Mouse (Mus musculus): Measurements from ENCODE around the gene Ip6k3. TPM values are rescaled to one million over a fixed set of nuclear protein-coding genes. Genes with fewer than 3 reads are reported as not detected.

The Ip6k3 gene
- polyA plus RNA-seq, 1 experiment from 2014 or later = 0.60 TPM

DNA sequence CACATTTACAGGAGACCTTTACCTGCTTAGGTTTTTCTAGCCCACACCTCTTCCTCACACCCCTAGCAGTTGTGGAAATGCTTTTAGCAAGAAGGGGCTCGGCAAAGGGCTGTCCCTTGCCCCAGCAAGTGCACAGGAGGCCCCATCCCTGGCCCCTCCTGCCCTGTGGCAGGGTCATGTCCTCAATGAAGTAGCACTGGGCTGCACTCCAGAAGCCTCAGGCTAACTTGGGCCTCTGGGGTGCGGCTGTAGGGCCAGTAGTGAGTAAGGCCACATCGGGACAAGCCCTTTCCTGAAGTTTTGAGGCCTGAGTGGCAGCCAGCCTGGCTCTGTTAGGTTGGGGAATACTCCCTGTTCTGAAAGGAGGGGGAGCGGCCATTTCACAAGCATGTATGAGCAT lies 6.7 kb downstream of the Ip6k3 start:
- WGBS = 76% methylated on average over 4 of the region's 4 CpGs
- Histone ChIP-seq H3K9me3 (ENCODE audit: control insufficient read depth, low read length) (no peaks in the 10 kb centered on the region), H3K9ac (no peak overlapping the region), H3K27me3 (ENCODE audit: control insufficient read depth, insufficient read depth, low read length) (no peaks in the 10 kb centered on the region), H3K4me3 (replicated peaks; ENCODE audit: low read length) (no peak overlapping the region), H3K36me3 (replicated peaks; ENCODE audit: control insufficient read depth, insufficient read depth) (no peaks in the 10 kb centered on the region), H3K4me2 (replicated peaks) (no peak overlapping the region), H3K4me1 (replicated peaks; ENCODE audit: control insufficient read depth, insufficient read depth, low read length) (no peaks in the 10 kb centered on the region), H3K27ac (no peak overlapping the region)
- DNase-seq (ENCODE audit: low spot score) (no peak), ATAC-seq (ENCODE audit: low FRiP score) (no peak)

DNA sequence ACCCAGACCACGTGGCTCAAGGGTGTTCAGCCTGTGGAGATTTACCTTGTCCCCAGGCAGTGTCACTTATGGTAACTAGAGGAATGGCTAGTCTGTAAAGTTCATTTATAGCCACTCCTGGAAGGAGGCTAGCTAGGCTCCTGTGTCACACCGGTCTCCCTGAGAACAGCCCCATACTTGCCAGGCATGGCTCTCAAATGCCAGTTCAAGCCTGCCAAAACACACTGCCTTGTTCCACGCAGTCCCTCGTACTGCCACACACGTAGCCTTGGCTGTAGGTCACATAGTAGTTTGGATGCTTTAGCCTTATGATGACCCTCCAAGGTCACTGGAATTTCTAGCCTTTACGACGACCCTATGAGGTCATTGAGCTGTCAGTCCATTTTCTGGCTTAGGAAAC lies 8.4 kb downstream of the Ip6k3 start:
- DNase-seq (ENCODE audit: low spot score) = no peak
- Histone ChIP-seq H3K27ac (no peak overlapping the region), H3K4me2 (replicated peaks) (no peak overlapping the region), H3K9ac (no peak overlapping the region), H3K9me3 (ENCODE audit: control insufficient read depth, low read length) (no peaks in the 10 kb centered on the region), H3K4me1 (replicated peaks; ENCODE audit: control insufficient read depth, insufficient read depth, low read length) (0 out of 2 replicates have a peak, but pooled peaks cover under 1% of the 10 kb centered on the region), H3K27me3 (ENCODE audit: control insufficient read depth, insufficient read depth, low read length) (no peaks in the 10 kb centered on the region), H3K36me3 (replicated peaks; ENCODE audit: control insufficient read depth, insufficient read depth) (no peaks in the 10 kb centered on the region), H3K4me3 (replicated peaks; ENCODE audit: low read length) (no peak overlapping the region)
- no peak for ATAC-seq (ENCODE audit: low FRiP score)
- 84% methylated on average over 7 of the region's 7 CpGs for WGBS

- ATAC-seq (ENCODE audit: low FRiP score) = no peak
- 83% methylated on average over 6 of the region's 6 CpGs for WGBS
- no peak for DNase-seq (ENCODE audit: low spot score)
- Histone ChIP-seq H3K4me1 (replicated peaks; ENCODE audit: control insufficient read depth, insufficient read depth, low read length) (peaks cover 3% of the 10 kb centered on the region; the same call in 1 of the 2 replicates), H3K4me3 (replicated peaks; ENCODE audit: low read length) (no peak overlapping the region), H3K9ac (no peak overlapping the region), H3K4me2 (replicated peaks) (no peak overlapping the region), H3K27ac (no peak overlapping the region), H3K27me3 (ENCODE audit: control insufficient read depth, insufficient read depth, low read length) (no peaks in the 10 kb centered on the region), H3K9me3 (ENCODE audit: control insufficient read depth, low read length) (no peaks in the 10 kb centered on the region), H3K36me3 (replicated peaks; ENCODE audit: control insufficient read depth, insufficient read depth) (no peaks in the 10 kb centered on the region)
These were observed 9.2 kb downstream of the Ip6k3 start for GRCm38 (mm10) chr17:27158439-27158838.

DNA sequence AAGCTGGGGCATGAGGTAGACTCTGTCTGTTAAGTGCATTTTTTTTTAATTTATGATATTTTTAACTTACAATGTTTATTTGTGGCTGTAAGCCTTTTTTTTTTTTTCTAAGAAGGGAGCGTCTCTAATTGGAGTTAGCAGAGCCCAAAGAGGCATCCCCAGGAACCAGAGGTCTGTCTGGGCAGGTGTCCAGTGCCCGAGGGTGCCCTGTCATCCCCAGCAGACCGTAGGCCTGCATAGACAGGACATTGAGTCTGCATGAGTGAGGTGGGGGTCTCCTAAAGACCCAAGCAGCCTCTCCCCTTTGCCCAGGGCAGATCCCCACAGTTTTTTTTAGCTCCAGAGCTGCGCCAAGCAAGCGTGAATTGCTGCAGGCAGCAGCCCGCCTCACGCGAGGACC lies 11.8 kb downstream of the Ip6k3 start:
- Histone ChIP-seq H3K4me2 (replicated peaks) (no peak overlapping the region), H3K27me3 (ENCODE audit: control insufficient read depth, insufficient read depth, low read length) (no peaks in the 10 kb centered on the region), H3K9ac (no peak overlapping the region), H3K36me3 (replicated peaks; ENCODE audit: control insufficient read depth, insufficient read depth) (no peaks in the 10 kb centered on the region), H3K4me3 (replicated peaks; ENCODE audit: low read length) (no peak overlapping the region), H3K27ac (no peak overlapping the region), H3K4me1 (replicated peaks; ENCODE audit: control insufficient read depth, insufficient read depth, low read length) (peaks cover 3% of the 10 kb centered on the region; the same call in 1 of the 2 replicates), H3K9me3 (ENCODE audit: control insufficient read depth, low read length) (no peaks in the 10 kb centered on the region)
- WGBS = 68% methylated on average over 8 of the region's 8 CpGs
- DNase-seq (ENCODE audit: low spot score) (no peak), ATAC-seq (ENCODE audit: low FRiP score) (no peak)

GRCm38 (mm10) chr17:27154881-27155280 lies 12.7 kb downstream of the Ip6k3 start:
- Histone ChIP-seq H3K36me3 (replicated peaks; ENCODE audit: control insufficient read depth, insufficient read depth) (no peaks in the 10 kb centered on the region), H3K27ac (no peak overlapping the region), H3K9ac (no peak overlapping the region), H3K4me1 (replicated peaks; ENCODE audit: control insufficient read depth, insufficient read depth, low read length) (peaks cover 10% of the 10 kb centered on the region; the same call in 1 of the 2 replicates), H3K4me3 (replicated peaks; ENCODE audit: low read length) (no peak overlapping the region), H3K27me3 (ENCODE audit: control insufficient read depth, insufficient read depth, low read length) (no peaks in the 10 kb centered on the region), H3K4me2 (replicated peaks) (no peak overlapping the region), H3K9me3 (ENCODE audit: control insufficient read depth, low read length) (no peaks in the 10 kb centered on the region)
- no peak for ATAC-seq (ENCODE audit: low FRiP score)
- 75% methylated on average over 6 of the region's 6 CpGs for WGBS
- no peak for DNase-seq (ENCODE audit: low spot score)

GRCm38 (mm10) chr17:27154256-27154655 lies 13.3 kb downstream of the Ip6k3 start:
- no peaks in the 10 kb centered on the region for H3K27me3 ChIP-seq (ENCODE audit: control insufficient read depth, insufficient read depth, low read length)
- ATAC-seq (ENCODE audit: low FRiP score) (no peak), DNase-seq (ENCODE audit: low spot score) (no peak)
- peaks cover 15% of the 10 kb centered on the region for H3K4me1 ChIP-seq (replicated peaks; ENCODE audit: control insufficient read depth, insufficient read depth, low read length)
- no peaks in the 10 kb centered on the region for H3K36me3 ChIP-seq (replicated peaks; ENCODE audit: control insufficient read depth, insufficient read depth)
- WGBS = 87% methylated on average over 14 of the region's 14 CpGs
- H3K4me2 ChIP-seq (replicated peaks) = no peak overlapping the region
- no peak overlapping the region for H3K9ac ChIP-seq
- no peak overlapping the region for H3K27ac ChIP-seq
- H3K4me3 ChIP-seq (replicated peaks; ENCODE audit: low read length) = no peak overlapping the region
- no peaks in the 10 kb centered on the region for H3K9me3 ChIP-seq (ENCODE audit: control insufficient read depth, low read length)

- DNase-seq (ENCODE audit: low spot score) = no peak
- no peaks in the 10 kb centered on the region for H3K36me3 ChIP-seq (replicated peaks; ENCODE audit: control insufficient read depth, insufficient read depth)
- H3K27me3 ChIP-seq (ENCODE audit: control insufficient read depth, insufficient read depth, low read length) = no peaks in the 10 kb centered on the region
- no peak overlapping the region for H3K9ac ChIP-seq
- no peak overlapping the region for H3K27ac ChIP-seq
- H3K4me3 ChIP-seq (replicated peaks; ENCODE audit: low read length) = no peak overlapping the region
- WGBS = 51% methylated on average over 9 of the region's 9 CpGs
- no peak overlapping the region for H3K4me2 ChIP-seq (replicated peaks)
- no peak for ATAC-seq (ENCODE audit: low FRiP score)
- H3K9me3 ChIP-seq (ENCODE audit: control insufficient read depth, low read length) = no peaks in the 10 kb centered on the region
- peaks cover 18% of the 10 kb centered on the region for H3K4me1 ChIP-seq (replicated peaks; ENCODE audit: control insufficient read depth, insufficient read depth, low read length)
These were observed 13.8 kb downstream of the Ip6k3 start for GRCm38 (mm10) chr17:27153773-27154193.

- 66% methylated on average over 8 of the region's 8 CpGs for WGBS
- no peak for ATAC-seq (ENCODE audit: low FRiP score)
- Histone ChIP-seq H3K9ac (no peak overlapping the region), H3K36me3 (replicated peaks; ENCODE audit: control insufficient read depth, insufficient read depth) (no peaks in the 10 kb centered on the region), H3K9me3 (ENCODE audit: control insufficient read depth, low read length) (no peaks in the 10 kb centered on the region), H3K4me2 (replicated peaks) (no peak overlapping the region), H3K27me3 (ENCODE audit: control insufficient read depth, insufficient read depth, low read length) (no peaks in the 10 kb centered on the region), H3K4me3 (replicated peaks; ENCODE audit: low read length) (no peak overlapping the region), H3K27ac (no peak overlapping the region), H3K4me1 (replicated peaks; ENCODE audit: control insufficient read depth, insufficient read depth, low read length) (peaks cover 19% of the 10 kb centered on the region)
- DNase-seq (ENCODE audit: low spot score) = no peak
These were observed 14.4 kb downstream of the Ip6k3 start for GRCm38 (mm10) chr17:27152976-27153723.

DNA sequence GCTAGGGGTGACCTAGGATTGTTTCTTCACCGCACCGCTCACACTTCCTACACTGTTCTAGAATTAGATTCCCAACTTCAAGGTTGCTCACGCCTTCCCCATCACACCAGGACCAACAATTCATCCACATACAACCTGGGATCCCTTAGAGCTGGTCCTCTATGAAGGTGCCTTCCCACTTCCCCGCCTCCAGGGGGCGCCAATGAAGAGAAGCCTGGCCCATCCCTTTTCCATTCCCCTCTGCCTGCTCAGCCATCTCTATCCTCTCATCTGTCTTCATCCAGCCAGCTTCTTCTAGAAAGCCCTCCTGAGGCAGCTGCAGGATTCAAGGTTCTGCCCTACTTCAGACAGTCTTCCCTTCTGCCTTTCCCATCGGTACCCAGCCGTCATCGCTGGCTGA lies 16.2 kb downstream of the Ip6k3 start:
- H3K4me3 ChIP-seq (replicated peaks; ENCODE audit: low read length) = no peak overlapping the region

More for the DNA sequence above, 16.2 kb downstream of the Ip6k3 start:
- H3K9me3 ChIP-seq (ENCODE audit: control insufficient read depth, low read length) = no peaks in the 10 kb centered on the region
- 68% methylated on average over 8 of the region's 8 CpGs for WGBS
- H3K4me1 ChIP-seq (replicated peaks; ENCODE audit: control insufficient read depth, insufficient read depth, low read length) = peaks cover 24% of the 10 kb centered on the region
- no peak overlapping the region for H3K9ac ChIP-seq
- DNase-seq (ENCODE audit: low spot score) = no peak
- no peak overlapping the region for H3K27ac ChIP-seq
- no peak for ATAC-seq (ENCODE audit: low FRiP score)
- no peaks in the 10 kb centered on the region for H3K36me3 ChIP-seq (replicated peaks; ENCODE audit: control insufficient read depth, insufficient read depth)
- H3K4me2 ChIP-seq (replicated peaks) = no peak overlapping the region
- no peaks in the 10 kb centered on the region for H3K27me3 ChIP-seq (ENCODE audit: control insufficient read depth, insufficient read depth, low read length)

Data from hindbrain, embryonic 14.5 days (tissue).